18 mouse cellular contexts compared by ENCODE assay signal in the genomic region with DNA sequence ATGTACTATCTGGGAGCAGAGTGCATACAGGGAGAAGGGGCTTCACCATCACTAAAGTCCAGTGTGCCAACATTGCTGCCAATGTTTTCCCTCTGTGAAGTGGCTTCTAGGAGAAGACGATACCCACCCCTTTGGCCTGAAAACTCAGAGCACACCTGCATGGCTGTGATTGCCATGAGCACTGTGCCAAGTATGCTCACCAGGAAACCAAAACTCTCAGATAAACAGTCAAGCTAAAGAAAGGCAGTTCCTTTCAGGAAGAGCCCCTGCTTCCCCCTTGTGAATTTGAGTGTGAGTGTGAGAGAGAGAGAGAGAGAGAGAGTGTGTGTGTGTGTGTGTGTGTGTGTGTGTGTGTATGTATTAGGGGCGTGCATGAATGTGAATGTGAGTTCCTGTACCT. TPM values are rescaled to one million over a fixed set of nuclear protein-coding genes. Genes with fewer than 3 reads are reported as not detected.
DNase-seq lines count a peak whose midpoint lies in the region; ATAC-seq and TF ChIP-seq lines count a peak whose summit lies in the region.
"Had no signal": no experiment of that assay in that cellular context is flagged by ENCODE, and none has a peak within 500 bp of the region (broad histone marks: within the 10 kb centered on the region; RNA-seq: fewer than 3 reads in every experiment).

No protein-coding gene starts in this region.

- H3K4me2 ChIP-seq in heart, embryonic 13.5 days = no peak overlapping the region
- H3K4me2 ChIP-seq: midbrain, embryonic 13.5 days had no signal

- ATAC-seq in heart, embryonic 13.5 days (ENCODE audit: extremely low read depth, insufficient number of reproducible peaks, low FRiP score, low TSS enrichment) = no peak
- peak; percentile 32 to 57; a peak in 2 of 4 replicates for ATAC-seq in hematopoietic stem cell, adult 5-6 weeks (replicated peaks in 1 of 2; ENCODE audit: insufficient read depth in 1 of 2, low FRiP score in 2 of 2, low TSS enrichment in 1 of 2, low read depth in 1 of 2, poor library complexity in 2 of 2, severe bottlenecking in 2 of 2)
- ATAC-seq: forebrain, embryonic 14.5 days; inflammation-experienced regulatory T-cells, adult 6 months; midbrain, embryonic 13.5 days had no signal

- DNase-seq in heart, postnatal 4 days = no peak
- DNase-seq in liver, adult 2 months (ENCODE audit: extremely low read depth, low read depth, low spot score) = no peak
- DNase-seq in liver (no peak), MEL (ENCODE audit: low read depth, low spot score) (no peak)
- no peak for DNase-seq in Muller cell, postnatal 12 days (ENCODE audit: inconsistent ontology term)
- DNase-seq in adrenal gland, postnatal 10 days = no peak
- DNase-seq: adrenal gland, postnatal 25 days; cerebellum, postnatal 10 days; retina, postnatal 1 day; thymus, adult 18-20 months had no signal

- H3K9ac ChIP-seq in heart, embryonic 13.5 days = no peak overlapping the region
- no peak overlapping the region for H3K9ac ChIP-seq in liver, adult 2 months (ENCODE audit: low read depth, low read length)
- H3K9ac ChIP-seq in MEL (ENCODE audit: control insufficient read depth, low read depth, low read length, poor library complexity, severe bottlenecking) = no peak overlapping the region
- H3K9ac ChIP-seq: midbrain, embryonic 13.5 days had no signal

- no peak for TF ChIP-seq RAD21 in MEL (IDR thresholded peaks at IDR 0.05; ENCODE audit: low read depth, low read length)

- H3K36me3 ChIP-seq in heart, embryonic 13.5 days = peaks cover 11% of the 10 kb centered on the region
- H3K36me3 ChIP-seq in liver, adult 2 months (ENCODE audit: control insufficient read depth, insufficient read depth, low read length) = peaks cover 19% of the 10 kb centered on the region; the same call in 1 of the 2 replicates
- H3K36me3 ChIP-seq in MEL (ENCODE audit: control insufficient read depth in 1 of 2, insufficient read depth in 2 of 2, low read length in 2 of 2) = peaks cover 17 to 39% of the 10 kb centered on the region in 2 experiments

- TF ChIP-seq CTCF in liver, adult 2 months (IDR thresholded peaks at IDR 0.05; ENCODE audit: low read depth, low read length) = no peak
- no peak for TF ChIP-seq CTCF in MEL (IDR thresholded peaks at IDR 0.05 in 2 of 3, conservative IDR thresholded peaks at IDR 0.05 in 1 of 3; ENCODE audit: control insufficient read depth in 1 of 3, insufficient read depth in 1 of 3, low read depth in 2 of 3, low read length in 3 of 3, poor library complexity in 1 of 3, severe bottlenecking in 1 of 3)

- TF ChIP-seq EP300 in MEL (IDR thresholded peaks at IDR 0.05; ENCODE audit: low read depth in 1 of 2, low read length in 2 of 2) = peak; percentile 20 to 47; a peak in 2 of 4 replicates

- TF ChIP-seq POLR2A in liver, adult 2 months (IDR thresholded peaks at IDR 0.05; ENCODE audit: extremely low read depth, insufficient read depth, low read length) = no peak
- no peak for TF ChIP-seq POLR2A in MEL (IDR thresholded peaks at IDR 0.05; ENCODE audit: control insufficient read depth in 1 of 2, insufficient read depth in 1 of 2, low read depth in 1 of 2, low read length in 2 of 2, poor library complexity in 1 of 2)

- no peaks in the 10 kb centered on the region for H3K9me3 ChIP-seq in heart, embryonic 13.5 days
- H3K9me3 ChIP-seq in MEL (replicated peaks; ENCODE audit: insufficient read depth, low read length) = no peaks in the 10 kb centered on the region
- H3K9me3 ChIP-seq: G1E; midbrain, embryonic 13.5 days had no signal

- H3K27me3 ChIP-seq in heart, embryonic 13.5 days (replicated peaks) = no peaks in the 10 kb centered on the region
- H3K27me3 ChIP-seq in liver, adult 2 months (ENCODE audit: control insufficient read depth, insufficient read depth, low read length) = no peaks in the 10 kb centered on the region
- H3K27me3 ChIP-seq in MEL (ENCODE audit: control insufficient read depth in 1 of 2, insufficient read depth in 2 of 2, low read length in 2 of 2) = no peaks in the 10 kb centered on the region
- H3K27me3 ChIP-seq: midbrain, embryonic 13.5 days had no signal

- H3K79me2 ChIP-seq in liver, adult 2 months (ENCODE audit: control insufficient read depth, insufficient read depth, low read length) = peaks cover 32% of the 10 kb centered on the region
- H3K79me2 ChIP-seq in MEL (ENCODE audit: control insufficient read depth, insufficient read depth, low read length, poor library complexity) = peaks cover 8% of the 10 kb centered on the region

- H3K4me1 ChIP-seq in heart, embryonic 13.5 days = peaks cover 72% of the 10 kb centered on the region
- peaks cover 49% of the 10 kb centered on the region for H3K4me1 ChIP-seq in liver, adult 2 months (ENCODE audit: control insufficient read depth, insufficient read depth, low read length)
- peaks cover 19 to 21% of the 10 kb centered on the region in 2 experiments for H3K4me1 ChIP-seq in MEL (ENCODE audit: control insufficient read depth in 1 of 2, insufficient read depth in 2 of 2, low read length in 2 of 2)

- 63% methylated on average over 2 of the region's 2 CpGs for WGBS in heart, embryonic 13.5 days
- 49% methylated on average over 2 of the region's 2 CpGs for WGBS in liver, adult 2 months

- H3K4me3 ChIP-seq in heart, embryonic 13.5 days = no peak overlapping the region
- H3K4me3 ChIP-seq in liver, adult 2 months (ENCODE audit: insufficient read depth, low read depth, low read length) = no peak overlapping the region
- H3K4me3 ChIP-seq in MEL (ENCODE audit: control insufficient read depth in 1 of 2, insufficient read depth in 1 of 2, low read depth in 2 of 2, low read length in 2 of 2) = no peak overlapping the region
- H3K4me3 ChIP-seq: midbrain, embryonic 13.5 days; myocyte had no signal

- peak overlapping the region; percentile 53; the same call in 1 of the 2 replicates for H3K27ac ChIP-seq in heart, embryonic 13.5 days (replicated peaks)
- peak overlapping the region; percentile 38; the same call in 1 of the 2 replicates for H3K27ac ChIP-seq in liver, adult 2 months (replicated peaks; ENCODE audit: insufficient read depth, low read depth, low read length)
- no peak overlapping the region for H3K27ac ChIP-seq in MEL (ENCODE audit: control insufficient read depth, low read depth, low read length)
- H3K27ac ChIP-seq: kidney, postnatal 0 days; midbrain, embryonic 13.5 days had no signal

TF ChIP-seq in MEL, 35 proteins besides CTCF, POLR2A, EP300 and RAD21:
- TF ChIP-seq ZKSCAN1 (IDR thresholded peaks at IDR 0.05; ENCODE audit: low read depth, low read length) (no peak), TCF12 (IDR thresholded peaks at IDR 0.05; ENCODE audit: low read depth, low read length) (peak; percentile 56; the same call in 1 of the 2 replicates), HCFC1 (IDR thresholded peaks at IDR 0.05; ENCODE audit: low read depth, low read length) (no peak), CHD1 (IDR thresholded peaks at IDR 0.05; ENCODE audit: low read depth, low read length) (no peak), RCOR1 (IDR thresholded peaks at IDR 0.05; ENCODE audit: low read depth, low read length) (peak; percentile 89), SIN3A (IDR thresholded peaks at IDR 0.05; ENCODE audit: low read length) (peak; percentile 55; the same call in 1 of the 2 replicates), TAL1 (IDR thresholded peaks at IDR 0.05; ENCODE audit: low read length) (peak; percentile 15; the same call in 1 of the 2 replicates), MAX (IDR thresholded peaks at IDR 0.05; ENCODE audit: low read length) (no peak), USF2 (IDR thresholded peaks at IDR 0.05; ENCODE audit: borderline replicate concordance in 1 of 2, insufficient read depth in 1 of 2, low read depth in 1 of 2, low read length in 2 of 2) (no peak), MXI1 (IDR thresholded peaks at IDR 0.05; ENCODE audit: low read depth, low read length) (0 out of 2 replicates have a peak, but pooled peaks have one; percentile 39), GATA1 (IDR thresholded peaks at IDR 0.05; ENCODE audit: low read depth, low read length) (no peak), MYC (IDR thresholded peaks at IDR 0.05; ENCODE audit: low read depth, low read length) (no peak), POLR2AphosphoS5 (IDR thresholded peaks at IDR 0.05; ENCODE audit: borderline replicate concordance, low read depth, low read length) (no peak), ETS1 (IDR thresholded peaks at IDR 0.05; ENCODE audit: low read depth, low read length) (peak; percentile 28; the same call in 1 of the 2 replicates), JUND (IDR thresholded peaks at IDR 0.05; ENCODE audit: low read depth, low read length) (no peak), TBP (IDR thresholded peaks at IDR 0.05; ENCODE audit: low read depth, low read length) (no peak), MEF2A (IDR thresholded peaks at IDR 0.05; ENCODE audit: extremely low read depth, insufficient replicate concordance, low read depth, low read length, poor library complexity, severe bottlenecking) (no peak), NELFE (IDR thresholded peaks at IDR 0.05; ENCODE audit: low read depth, low read length) (no peak)

RNA-seq across cellular contexts. Expression of a gene that starts 40.5 kb away (rescaled TPM):
- 13.6 and 14.3 TPM in 2 replicates for polyA plus RNA-seq in heart, embryonic 13.5 days (2015; fragmentation: Nextera tagmentation; extraction: Ambion mirVana)
- 10 to 100 TPM; 46.3 to 49.6 TPM for total RNA-seq in heart, postnatal 4 days (2021)
- 20.1 and 27.5 TPM in 2 replicates for total RNA-seq in liver, adult 2 months (2014; rRNA removed)
- 21.8 and 22.3 TPM in 2 replicates for polyA plus RNA-seq in liver, adult 2 months (2012; rRNA removed)
- 12.2 and 13.0 TPM in 2 replicates for total RNA-seq in MEL (2012; rRNA removed)
- 10 to 100 TPM in 1 of 2 experiments, not detected in 1; 22.4 TPM for polyA plus RNA-seq in MEL (2012; ENCODE audit: insufficient read depth in 1 of 2, insufficient read length in 2 of 2, low read depth in 1 of 2, low replicate concordance in 2 of 2, missing spikeins in 1 of 2)
- 27.5 and 31.9 TPM in 2 replicates for total RNA-seq in hematopoietic stem cell, adult 5-6 weeks (2017)
- total RNA-seq in adrenal gland, postnatal 10 days (2021) = 10 to 100 TPM; 41.7 to 42.1 TPM
